Mouse (Mus musculus): ENCODE data around the gene Lrrc51. TPM values are rescaled to one million over a fixed set of nuclear protein-coding genes. Genes with fewer than 3 reads are reported as not detected.

Lrrc51 gene
- total RNA-seq, 2 experiments from 2014 or later, result 5.6 to 6.9 TPM

DNA sequence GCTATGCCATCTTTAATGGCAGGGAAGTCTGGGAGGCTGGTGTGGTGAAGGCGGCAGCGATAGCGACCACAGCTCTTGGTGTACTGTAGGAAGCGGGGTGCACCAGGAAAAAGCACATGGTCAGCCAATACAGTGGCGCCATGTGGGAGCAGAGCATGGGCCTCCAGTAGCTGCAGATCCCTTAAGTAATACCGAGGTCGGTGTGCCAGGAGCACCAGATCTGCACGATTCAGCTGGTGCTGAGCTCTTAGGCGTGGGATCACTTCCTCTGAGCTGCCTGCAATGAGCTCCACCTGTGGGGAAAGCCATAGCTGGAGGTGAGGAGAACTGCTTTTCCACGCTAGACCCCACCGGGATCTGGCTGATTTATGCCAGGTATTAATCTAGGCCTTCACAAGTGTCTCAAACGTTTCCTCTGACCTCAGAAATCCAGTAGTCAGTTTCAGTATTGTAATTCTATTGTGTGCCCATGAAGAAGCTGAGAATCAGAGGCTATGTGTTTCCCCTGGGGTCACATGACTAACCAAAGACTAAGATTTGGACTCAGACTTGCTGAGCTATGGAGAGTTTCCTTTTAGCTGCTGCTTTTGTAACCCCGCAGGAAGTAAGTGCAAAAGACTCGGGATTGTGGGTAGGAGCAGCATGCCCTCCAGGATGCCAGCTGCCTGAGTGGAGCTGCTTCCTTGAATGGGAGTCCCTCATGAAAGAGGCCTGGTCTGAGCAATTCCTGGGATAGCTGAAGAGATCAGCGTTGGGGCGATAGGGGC is 33.2 kb downstream of the Lrrc51 start:
- no peak for DNase-seq (ENCODE audit: low spot score in 2 of 2)
- intact Hi-C loops (cut with DNase I), result no loop called here

DNA sequence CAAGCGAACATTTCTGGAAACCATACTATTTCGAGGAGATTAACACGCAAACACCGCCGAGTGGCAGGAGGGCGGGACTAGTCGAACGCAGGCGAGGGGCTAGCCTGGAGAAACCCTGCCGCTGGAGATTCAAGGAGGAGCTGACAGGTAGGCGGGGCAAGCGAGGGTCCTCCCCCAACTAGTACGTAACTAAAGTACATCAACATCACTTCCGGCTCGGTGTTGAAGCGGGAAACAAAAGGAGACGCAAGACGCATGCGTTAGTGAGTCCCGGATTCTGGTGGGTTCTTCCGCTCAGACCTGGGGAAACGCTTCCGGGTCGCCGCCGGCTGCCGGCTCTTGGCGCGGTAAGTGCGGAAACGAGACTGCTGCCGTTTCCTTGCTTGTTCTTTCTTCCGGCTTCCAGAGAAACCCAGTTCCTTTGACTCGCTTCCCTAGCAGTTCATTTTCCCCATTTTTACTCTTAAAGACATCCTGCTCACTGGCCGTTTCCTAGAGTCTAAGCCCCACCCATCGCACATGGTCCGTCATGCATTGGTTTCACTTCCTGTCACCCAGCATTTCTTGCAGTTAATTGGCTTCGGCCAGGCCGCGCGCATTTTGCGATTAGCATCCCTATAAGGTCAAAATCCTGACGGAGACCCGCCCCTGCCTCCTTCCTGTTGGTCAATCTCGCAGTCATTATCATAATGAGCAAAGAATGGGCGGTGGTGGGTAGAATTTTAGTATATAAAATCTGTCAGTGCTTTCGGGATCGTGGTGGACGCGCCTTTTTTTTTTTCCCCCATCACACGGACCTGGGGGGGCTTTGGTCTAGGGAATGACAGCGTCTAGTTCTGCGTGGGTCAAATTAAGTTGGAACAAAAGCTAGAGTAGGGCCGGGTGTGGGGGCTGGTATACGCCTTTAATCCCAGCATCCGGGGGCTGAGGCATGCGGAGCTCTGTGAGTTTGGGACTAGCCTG is 37.3 kb downstream of the Lrrc51 start:
- DNase-seq (ENCODE audit: low spot score in 2 of 2), result peak; percentile 98 to 99

DNA sequence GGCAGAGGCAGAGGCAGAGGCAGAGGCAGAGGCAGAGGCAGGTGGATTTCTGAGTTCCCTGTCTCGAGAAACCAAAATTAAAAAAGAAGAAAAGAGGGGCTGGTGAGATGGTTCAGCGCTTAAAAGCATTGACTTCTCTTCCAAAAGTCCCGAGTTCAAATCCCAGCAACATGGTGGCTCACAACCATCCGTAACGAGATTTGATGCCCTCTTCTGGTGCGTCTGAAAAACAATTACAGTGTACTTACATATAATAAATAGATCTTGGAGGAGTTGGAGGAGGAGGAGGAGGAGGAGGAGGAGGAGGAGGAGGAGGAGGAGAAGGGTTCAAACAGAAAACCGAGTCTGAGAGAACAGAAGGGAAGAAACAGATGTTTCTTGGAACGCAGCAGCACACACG is 38.0 kb downstream of the Lrrc51 start:
- intact Hi-C loops (cut with DNase I), result loop anchor here (5.0 kb wide), 2 partner anchors 58 to 218 kb away; partner anchors contain the start of gene Inppl1
- DNase-seq (ENCODE audit: low spot score in 2 of 2), result no peak

More for the DNA sequence above, 37.3 kb downstream of the Lrrc51 start:
- intact Hi-C loops (cut with DNase I), result loop anchor here (5.0 kb wide), 2 partner anchors 59 to 219 kb away; partner anchors contain the start of gene Inppl1

DNA sequence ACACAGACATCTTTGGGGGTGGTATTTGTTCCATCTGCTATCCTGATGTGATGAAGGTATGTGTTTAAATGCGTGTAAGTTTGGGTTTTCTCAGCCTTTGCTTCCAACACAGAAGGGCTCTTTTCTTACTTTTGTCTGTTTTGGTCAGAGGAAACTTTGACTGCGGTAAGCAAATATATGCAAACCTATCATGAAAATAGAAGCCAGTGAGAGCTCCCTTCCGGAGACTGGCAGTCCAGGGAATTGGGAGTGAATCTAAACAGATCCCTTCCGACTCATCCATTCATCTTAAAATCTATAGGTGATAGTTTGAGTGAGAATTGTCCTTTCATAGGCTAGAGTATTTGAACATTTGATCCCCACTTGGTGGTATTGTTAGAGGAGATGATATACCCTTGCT is 45.2 kb downstream of the Lrrc51 start:
- intact Hi-C loops (cut with DNase I), result no loop called here
- DNase-seq (ENCODE audit: low spot score in 2 of 2), result no peak

DNA sequence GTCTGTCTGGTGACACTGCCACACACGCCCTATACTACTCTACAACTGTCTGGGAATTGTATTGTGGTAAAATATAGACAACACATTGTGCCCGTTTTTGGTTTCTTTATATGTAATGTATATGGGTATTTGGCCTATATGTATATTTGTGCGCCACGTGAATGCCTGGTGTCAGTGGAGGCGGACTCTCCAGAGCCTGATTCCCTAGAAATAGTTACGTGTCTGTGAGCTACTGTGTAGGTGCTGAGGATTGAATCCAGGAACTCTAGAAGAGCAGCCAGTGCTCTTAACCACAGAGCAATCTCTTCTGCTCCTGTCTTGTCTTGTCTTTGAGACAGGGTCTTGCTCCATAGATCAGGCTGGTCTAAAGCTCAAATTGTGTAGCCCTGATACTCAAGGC is 47.4 kb downstream of the Lrrc51 start:
- peak in 1 of 2 experiments; percentile 70 for DNase-seq (ENCODE audit: low spot score in 2 of 2)
- intact Hi-C loops (cut with DNase I), result no loop called here

DNA sequence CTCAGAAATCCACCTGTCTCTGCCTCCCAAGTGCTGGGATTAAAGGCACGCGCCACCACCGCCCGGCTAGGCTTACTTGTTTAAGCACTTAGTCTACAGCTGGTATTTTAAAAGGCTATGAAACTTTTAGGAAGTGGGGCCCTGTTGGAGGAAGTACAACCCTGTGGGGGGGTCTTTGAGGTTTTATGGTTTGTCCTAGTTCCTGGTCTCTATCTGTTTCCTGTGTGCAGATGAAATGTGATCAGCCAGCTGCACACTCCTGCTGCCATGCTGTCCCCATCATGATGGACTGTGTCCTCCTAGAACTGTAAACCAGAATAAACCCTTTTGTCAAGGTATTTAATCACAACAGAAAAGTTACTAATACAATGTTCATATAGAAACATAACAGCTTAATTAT is 49.5 kb downstream of the Lrrc51 start:
- intact Hi-C loops (cut with DNase I), result loop anchor here (5.0 kb wide), 1 partner anchor 47 kb away; the partner anchor contains the start of gene Inppl1
- DNase-seq (ENCODE audit: low spot score in 2 of 2), result no peak

DNA sequence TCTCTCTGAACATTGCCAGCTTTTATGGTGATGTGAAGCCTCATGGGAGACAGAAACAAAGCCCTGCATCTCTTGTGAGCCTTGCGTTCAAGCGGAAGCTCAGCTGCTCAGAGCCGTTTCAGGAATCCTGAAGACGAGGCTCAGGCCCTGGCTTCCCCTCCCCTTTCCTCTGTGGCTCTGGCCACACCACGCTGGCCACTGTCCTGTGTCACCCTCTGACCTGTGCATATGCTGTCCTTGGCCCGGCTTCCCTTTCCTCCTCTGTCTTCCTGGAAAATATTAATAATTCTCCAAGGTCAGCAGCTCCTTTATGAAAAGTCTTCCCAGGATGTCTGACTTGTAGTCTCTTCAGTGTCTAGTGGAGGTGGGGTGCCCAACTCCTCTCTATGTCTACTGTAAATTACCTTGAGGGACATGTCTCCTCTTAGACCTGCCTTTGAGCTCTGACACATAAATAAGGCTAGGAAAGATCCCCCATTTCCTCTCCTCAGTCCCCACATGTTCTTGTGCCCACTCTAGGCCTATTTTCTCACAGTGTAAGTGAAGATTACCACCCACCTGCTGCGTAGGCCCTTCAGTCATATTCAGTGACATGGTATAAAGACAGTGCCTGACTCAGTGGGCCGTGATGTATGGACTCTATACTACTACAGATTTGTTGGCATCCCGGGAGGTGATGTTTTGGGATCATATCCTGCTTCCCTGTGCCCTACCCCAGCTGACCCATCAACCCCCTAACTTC is 51.1 kb downstream of the Lrrc51 start:
- DNase-seq (ENCODE audit: low spot score in 2 of 2), result peak in 1 of 2 experiments; percentile 70
- intact Hi-C loops (cut with DNase I), result loop anchor here (5.0 kb wide), 1 partner anchor 45 kb away; the partner anchor contains the start of gene Inppl1

DNA sequence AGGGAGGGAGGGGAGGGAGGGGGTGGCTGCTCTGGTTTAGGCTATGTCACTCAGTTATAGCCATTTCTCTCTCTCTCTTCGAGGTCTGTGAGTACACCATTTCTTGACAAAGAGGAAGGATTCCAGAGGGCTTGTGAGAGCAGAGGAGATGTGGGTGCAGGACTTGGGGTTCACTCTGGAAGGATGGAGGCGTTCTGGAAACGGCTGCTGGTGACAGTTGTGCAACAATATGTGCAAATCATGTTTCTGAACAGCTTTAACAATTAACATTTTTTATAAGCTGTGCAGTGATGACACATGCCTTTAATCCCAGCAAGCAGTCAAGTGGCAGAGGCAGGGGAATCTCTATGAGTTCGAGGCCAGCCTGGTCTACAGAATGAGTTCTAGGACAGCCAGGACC is 52.8 kb downstream of the Lrrc51 start:
- intact Hi-C loops (cut with DNase I), result loop anchor here (5.0 kb wide), 1 partner anchor 44 kb away; the partner anchor contains the start of gene Inppl1
- DNase-seq (ENCODE audit: low spot score in 2 of 2), result no peak

DNA sequence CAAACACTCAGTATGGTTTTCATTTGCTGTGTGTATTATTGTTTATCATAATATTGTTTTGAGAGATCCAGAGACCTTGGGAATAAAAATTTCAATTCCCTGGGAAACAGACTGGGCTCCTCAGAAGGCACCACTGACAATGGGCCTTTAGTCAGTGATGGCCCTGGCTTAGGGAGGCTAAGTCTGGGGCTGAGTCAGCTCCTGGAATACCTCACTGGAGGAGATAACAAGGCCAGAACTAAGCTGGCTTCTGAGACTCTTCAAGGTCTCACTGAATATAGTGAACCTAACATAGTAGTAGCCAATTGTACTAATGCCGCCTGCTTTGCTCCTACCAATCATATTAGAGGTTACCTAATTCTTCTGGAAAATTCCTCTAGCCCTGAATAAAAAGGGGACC is 57.7 kb downstream of the Lrrc51 start:
- intact Hi-C loops (cut with DNase I), result no loop called here
- no peak for DNase-seq (ENCODE audit: low spot score in 2 of 2)

DNA sequence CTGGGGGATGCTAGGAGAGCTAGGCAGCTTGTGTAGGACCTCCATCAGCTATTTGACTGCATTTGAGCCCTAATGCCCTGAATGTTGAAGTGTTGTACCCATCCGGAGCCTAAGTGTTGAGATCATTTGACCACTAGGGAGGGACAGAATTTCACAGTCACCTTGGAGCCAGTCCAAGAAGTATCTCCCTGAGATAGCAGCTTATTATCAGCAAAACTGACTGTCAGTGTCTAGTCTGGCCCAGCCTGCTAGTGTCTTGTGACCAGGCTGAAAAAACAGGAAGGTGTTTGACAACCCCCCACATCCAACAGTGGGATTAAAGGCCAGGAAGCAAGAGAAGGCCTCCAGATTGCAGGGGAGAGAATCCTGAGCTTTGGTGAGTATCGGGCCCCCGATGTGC is 62.4 kb downstream of the Lrrc51 start:
- intact Hi-C loops (cut with DNase I), result no loop called here
- DNase-seq (ENCODE audit: low spot score in 2 of 2), result no peak

DNA sequence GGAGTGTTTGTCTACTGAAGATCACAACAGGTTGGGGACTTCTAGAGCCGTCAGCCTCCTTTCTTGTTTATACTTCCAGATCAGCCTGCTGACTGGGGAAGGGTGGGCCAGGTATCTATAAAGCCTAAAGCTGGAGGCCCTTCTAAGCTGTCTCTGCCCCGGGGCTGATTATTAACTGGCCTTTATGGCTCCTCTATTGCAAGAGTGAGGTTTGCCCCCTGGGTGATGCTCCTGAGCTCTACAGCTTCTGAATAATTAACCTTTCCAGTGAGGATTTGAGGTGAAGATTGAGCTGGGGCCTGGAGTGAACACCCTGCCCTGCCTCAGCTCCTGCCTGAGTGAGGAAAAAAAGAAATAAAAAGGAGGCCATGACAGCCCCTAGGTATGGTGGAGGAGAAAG is 63.1 kb downstream of the Lrrc51 start, which contains the start of gene Folr1:
Gene Folr1, minus strand, starts transcription at position 160 of the 400 bp plus-strand sequence.
- intact Hi-C loops (cut with DNase I), result no loop called here
- DNase-seq (ENCODE audit: low spot score in 2 of 2), result no peak

DNA sequence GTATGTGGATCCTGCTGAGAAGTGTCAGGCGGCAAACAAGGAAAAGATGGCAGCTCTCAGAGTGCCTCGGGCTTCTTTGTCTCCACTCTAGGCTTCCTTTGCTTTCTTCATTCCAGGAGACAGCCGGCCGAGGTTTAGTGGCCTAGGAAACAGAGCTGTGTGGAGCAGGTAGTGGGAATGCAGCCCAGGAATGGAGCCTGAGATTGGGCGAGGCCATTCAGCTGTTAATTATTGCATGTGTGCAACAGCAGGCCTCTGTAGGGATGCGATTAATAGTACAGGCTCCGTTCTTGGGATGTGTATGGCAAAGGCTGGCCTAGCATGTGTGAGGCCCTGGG is 64.6 kb downstream of the Lrrc51 start:
- DNase-seq (ENCODE audit: low spot score in 2 of 2), result no peak
- intact Hi-C loops (cut with DNase I), result no loop called here

DNA sequence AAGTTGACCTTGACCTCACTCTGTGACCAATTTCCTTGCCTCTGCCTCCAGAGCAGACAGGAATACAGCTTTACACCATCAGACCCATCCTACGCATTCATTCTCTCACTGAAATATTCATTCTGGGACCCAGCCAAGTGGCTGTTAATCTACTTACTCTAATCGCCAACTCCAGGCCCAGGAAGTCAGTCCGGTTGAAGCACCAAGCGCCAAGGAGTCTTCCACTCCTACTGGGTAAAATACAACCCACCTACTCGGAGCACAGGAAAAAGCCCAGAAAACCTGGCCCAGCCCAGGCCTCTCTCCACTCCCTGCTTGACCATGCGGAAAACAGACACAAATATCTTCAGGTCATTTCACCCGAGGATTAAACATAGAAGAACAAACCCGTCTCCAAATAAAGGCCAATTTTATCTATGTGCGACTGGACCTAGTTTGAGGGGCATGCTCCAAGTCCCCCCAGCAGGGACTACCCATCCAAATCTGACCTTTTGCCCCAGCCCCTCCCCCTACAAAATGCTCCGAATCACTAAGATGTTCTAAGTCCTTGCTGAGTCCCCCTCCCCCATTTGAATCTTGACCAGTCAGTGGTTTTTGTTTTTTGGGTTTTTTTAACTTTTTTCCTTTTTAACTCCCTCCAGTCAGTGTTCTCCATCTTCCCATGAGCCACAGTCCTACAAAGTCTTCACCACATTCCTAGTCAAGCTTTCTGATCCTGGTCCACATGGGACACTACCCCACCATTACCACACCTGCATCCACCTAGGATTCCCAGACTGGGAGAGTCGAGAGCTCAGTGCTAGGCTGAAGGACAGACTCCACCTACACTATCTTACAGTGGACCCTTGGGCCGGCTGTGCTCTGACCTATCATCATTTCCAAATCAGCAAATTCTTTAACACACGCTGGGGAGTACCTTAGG is 65.2 kb downstream of the Lrrc51 start:
- no peak for DNase-seq (ENCODE audit: low spot score in 2 of 2)
- intact Hi-C loops (cut with DNase I), result no loop called here

DNA sequence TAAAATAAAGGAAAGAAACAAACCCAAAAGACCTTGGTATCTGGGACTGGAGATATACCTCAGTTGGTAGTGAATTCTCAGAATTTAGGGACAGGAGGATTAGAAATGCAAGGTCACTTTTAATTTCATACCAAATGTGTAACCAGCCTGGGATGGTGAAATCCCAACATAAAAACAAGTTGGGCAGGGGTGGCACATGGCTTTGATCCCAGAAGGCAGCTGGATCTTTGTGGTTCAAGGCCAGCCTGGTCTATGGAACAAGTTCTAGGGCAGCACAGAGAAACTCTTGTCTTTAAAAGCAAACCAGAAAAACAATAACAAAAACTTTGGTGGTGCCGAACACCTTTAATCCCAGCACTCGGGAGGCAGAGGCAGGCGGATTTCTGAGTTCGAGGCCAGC is 66.2 kb downstream of the Lrrc51 start:
- intact Hi-C loops (cut with DNase I), result no loop called here
- no peak for DNase-seq (ENCODE audit: low spot score in 2 of 2)

DNA sequence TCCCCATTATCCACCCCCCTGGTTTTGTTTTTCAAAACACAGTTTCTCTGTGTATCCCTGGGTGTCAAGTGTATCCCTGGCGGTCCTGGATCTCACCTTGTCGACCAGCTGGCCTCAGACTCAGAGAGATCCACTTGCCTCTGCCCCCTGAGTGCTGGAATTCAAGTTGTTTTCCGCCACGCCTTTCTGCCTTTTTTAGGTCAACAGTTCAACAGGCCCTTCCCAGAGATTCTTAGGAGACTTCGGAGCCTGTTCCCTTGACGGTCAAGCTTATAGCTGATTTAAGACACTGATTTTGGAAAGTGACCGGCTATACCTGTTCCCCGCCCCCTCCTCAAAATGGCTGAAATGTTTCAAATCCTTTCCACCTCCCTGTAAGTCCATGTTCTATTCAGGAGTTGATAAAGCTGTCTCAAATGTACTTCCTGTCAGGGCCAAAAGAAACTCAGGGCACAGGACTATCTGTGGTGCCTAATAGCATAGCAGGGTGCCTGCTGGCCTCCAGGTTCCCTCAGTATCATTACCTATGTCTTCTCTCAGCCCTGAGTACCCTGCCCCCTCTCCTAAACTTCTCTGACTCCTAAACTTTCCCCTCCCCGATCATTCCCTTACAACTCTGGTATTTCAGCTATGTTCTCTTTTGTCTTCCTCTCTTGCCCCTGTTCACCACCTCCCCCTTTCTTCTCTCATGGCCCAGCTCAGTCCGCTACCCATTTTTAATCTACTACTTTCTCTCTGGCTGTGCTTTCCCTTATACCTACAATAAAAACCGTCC is 67.0 kb downstream of the Lrrc51 start:
- intact Hi-C loops (cut with DNase I), result no loop called here
- DNase-seq (ENCODE audit: low spot score in 2 of 2), result no peak

DNA sequence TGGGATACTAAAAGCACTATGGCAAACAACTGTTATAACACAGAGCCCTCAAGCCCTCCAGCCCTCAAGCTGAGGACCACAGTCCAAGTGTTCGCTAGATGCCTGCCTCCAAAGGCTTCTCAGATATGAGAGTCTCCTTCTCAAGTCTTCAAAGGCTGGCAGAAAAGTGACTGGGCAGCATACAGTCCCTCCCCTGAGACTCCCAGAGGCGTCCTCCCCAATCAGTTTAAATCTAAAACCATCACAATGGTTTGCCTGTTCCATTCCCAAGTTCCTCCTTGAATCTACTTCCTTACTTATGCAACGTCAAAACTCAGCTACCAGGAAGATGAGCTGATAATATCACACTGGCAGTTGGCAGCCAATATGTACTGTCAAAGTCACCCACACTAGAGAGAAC is 70.3 kb downstream of the Lrrc51 start, which contains the start of gene Anapc15:
Gene Anapc15, plus strand, starts transcription at position 301 of the 400 bp plus-strand sequence.
- DNase-seq (ENCODE audit: low spot score in 2 of 2), result no peak
- intact Hi-C loops (cut with DNase I), result no loop called here

All from left cerebral cortex, postnatal 25 days (tissue).